Mouse (Mus musculus): ENCODE data around the gene Pou4f1.

- TF ChIP-seq CTCF (IDR thresholded peaks at IDR 0.05; ENCODE audit: control insufficient read depth, insufficient read depth, insufficient replicate concordance, low read depth, low read length) = no peak
- TF ChIP-seq POLR2A (IDR thresholded peaks at IDR 0.05; ENCODE audit: control insufficient read depth, low read depth, low read length) = no peak
These were observed 8.9 kb downstream of the Pou4f1 start for GRCm38 (mm10) chr14:104458728-104459512.
